Mouse (Mus musculus) testis, adult 2 months (tissue): Measurements from ENCODE around the gene Arhgef40. TPM values are rescaled to one million over a fixed set of nuclear protein-coding genes. Genes with fewer than 3 reads are reported as not detected.

ENCODE experiments used
- H3K27ac ChIP-seq: fragments of 200-500 bp; 2 replicates; pipeline ENCODE4 v1.5.1; 2012; ENCODE audit warnings: low read depth, low read length; ENCODE audit not compliant: control insufficient read depth, insufficient read depth
- H3K27me3 ChIP-seq: fragments of 200-500 bp; 2 replicates; pipeline ENCODE4 v1.6.1; 2012; ENCODE audit warnings: mild to moderate bottlenecking, low read length, moderate library complexity; ENCODE audit not compliant: control insufficient read depth, insufficient read depth
- H3K36me3 ChIP-seq: fragments of 200-500 bp; 2 replicates; pipeline ENCODE4 v1.6.1; 2012; ENCODE audit warnings: mild to moderate bottlenecking, low read length; ENCODE audit not compliant: control insufficient read depth, insufficient read depth
- H3K4me1 ChIP-seq: fragments of 200-500 bp; 2 replicates; pipeline ENCODE4 v1.6.1; 2012; ENCODE audit warnings: low read length; ENCODE audit not compliant: control insufficient read depth, insufficient read depth
- H3K4me3 ChIP-seq: fragments of 200-500 bp; 2 replicates; pipeline ENCODE4 v1.5.1; 2012; ENCODE audit warnings: low read depth, mild to moderate bottlenecking, low read length, moderate library complexity, mixed read lengths; ENCODE audit not compliant: control insufficient read depth
- CTCF ChIP-seq: fragments of 200-500 bp; IDR thresholded peaks from 2 replicates; pipeline ENCODE4 v1.5.1; 2012; ENCODE audit warnings: low read depth, mild to moderate bottlenecking, inconsistent platforms, low read length, moderate library complexity; ENCODE audit not compliant: control insufficient read depth, insufficient read depth, insufficient replicate concordance
- POLR2A ChIP-seq: fragments of 200-500 bp; IDR thresholded peaks from 2 replicates; pipeline ENCODE4 v1.6.1; 2012; ENCODE audit warnings: low read depth, mild to moderate bottlenecking, inconsistent platforms, low read length, moderate library complexity; ENCODE audit not compliant: control insufficient read depth
- polyA plus RNA-seq: library from polyadenylated mRNA; depleted of rRNA; stranded (reverse); fragments of >200 nt; gene quantifications from 2 replicates; pipeline ENCODE4 v1.2.3, GENCODE M21; 2012

Gene Arhgef40
- polyA plus RNA-seq, 1 experiment = 6.6 TPM

- Histone ChIP-seq H3K27ac (no peak overlapping the region), H3K4me3 (no peak overlapping the region), H3K36me3 (no peaks in the 10 kb centered on the region), H3K27me3 (no peaks in the 10 kb centered on the region), H3K4me1 (peaks cover 36% of the 10 kb centered on the region)
- TF ChIP-seq POLR2A (no peak), CTCF (no peak)
Measured at GRCm38 (mm10) chr14:52009841-52010240, 25.3 kb downstream of the Arhgef40 start.

- H3K4me3 ChIP-seq = no peak overlapping the region
- H3K27ac ChIP-seq = no peak overlapping the region
- H3K4me1 ChIP-seq = peaks cover 31% of the 10 kb centered on the region
- no peaks in the 10 kb centered on the region for H3K27me3 ChIP-seq
- no peaks in the 10 kb centered on the region for H3K36me3 ChIP-seq
- no peak for TF ChIP-seq CTCF
- no peak for TF ChIP-seq POLR2A
Measured at GRCm38 (mm10) chr14:52010446-52011111, 26.1 kb downstream of the Arhgef40 start.

DNA sequence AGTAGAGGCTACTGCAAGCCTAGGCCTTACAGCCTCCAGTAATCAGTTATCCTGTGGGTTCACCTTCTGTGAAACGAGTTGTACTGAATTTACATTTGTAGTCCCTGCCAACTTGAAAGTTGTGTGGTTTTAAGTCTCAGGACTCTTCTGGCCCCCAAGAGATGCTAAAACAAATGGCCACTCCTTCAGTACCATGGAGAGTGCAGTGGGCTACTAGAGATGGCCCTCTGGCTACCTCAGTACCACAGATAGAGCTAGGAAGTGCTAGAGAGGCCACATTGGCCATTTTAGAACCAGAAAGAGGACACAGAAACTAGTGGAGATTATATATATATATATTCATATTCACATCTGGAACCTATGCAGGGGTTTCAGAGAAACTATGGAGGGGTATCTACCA is 27.2 kb downstream of the Arhgef40 start:
- Histone ChIP-seq H3K4me1 (peaks cover 24% of the 10 kb centered on the region), H3K36me3 (no peaks in the 10 kb centered on the region), H3K27me3 (no peaks in the 10 kb centered on the region), H3K4me3 (no peak overlapping the region), H3K27ac (no peak overlapping the region)
- TF ChIP-seq CTCF (no peak), POLR2A (no peak)

GRCm38 (mm10) chr14:52012085-52012484 is 27.6 kb downstream of the Arhgef40 start:
- Histone ChIP-seq H3K27ac (no peak overlapping the region), H3K4me1 (peaks cover 24% of the 10 kb centered on the region), H3K36me3 (no peaks in the 10 kb centered on the region), H3K4me3 (no peak overlapping the region), H3K27me3 (no peaks in the 10 kb centered on the region)
- TF ChIP-seq CTCF (no peak), POLR2A (no peak)

- Histone ChIP-seq H3K36me3 (no peaks in the 10 kb centered on the region), H3K4me3 (no peak overlapping the region), H3K4me1 (peaks cover 22% of the 10 kb centered on the region), H3K27me3 (no peaks in the 10 kb centered on the region), H3K27ac (no peak overlapping the region)
- no peak for TF ChIP-seq CTCF
Measured at GRCm38 (mm10) chr14:52012553-52012952, 28.0 kb downstream of the Arhgef40 start.

DNA sequence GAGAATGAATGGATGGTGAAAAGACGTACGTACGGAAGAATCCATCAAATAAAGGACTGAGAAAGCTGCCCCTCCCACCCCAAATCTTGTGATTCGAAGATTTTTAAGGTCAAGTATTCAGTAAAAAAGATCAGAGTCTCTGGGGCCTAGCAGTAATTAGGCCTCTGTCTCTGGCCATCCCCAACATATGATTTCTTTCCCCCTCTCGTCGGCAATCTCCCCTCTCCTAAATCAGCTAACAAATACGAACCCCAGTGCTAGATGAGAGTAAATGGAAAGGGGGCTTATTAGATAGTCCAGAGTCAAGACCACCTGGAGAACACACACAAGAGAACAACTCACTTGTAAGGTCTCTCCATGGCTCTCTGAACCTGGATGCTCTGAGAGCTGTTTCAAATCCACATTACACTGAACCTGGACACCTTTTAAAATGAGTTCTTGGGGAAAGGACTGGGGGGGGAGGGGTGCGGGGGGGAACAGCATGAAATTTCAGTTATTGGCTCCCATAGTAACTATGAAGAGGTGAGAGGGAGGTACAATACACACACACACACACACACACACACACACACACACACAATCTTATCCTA is 28.6 kb downstream of the Arhgef40 start:
- no peak overlapping the region; the same call in 1 of the 2 replicates for H3K4me3 ChIP-seq
- no peaks in the 10 kb centered on the region for H3K27me3 ChIP-seq
- H3K4me1 ChIP-seq = peaks cover 20% of the 10 kb centered on the region
- H3K36me3 ChIP-seq = no peaks in the 10 kb centered on the region
- TF ChIP-seq CTCF (no peak), POLR2A (no peak)
- no peak overlapping the region for H3K27ac ChIP-seq

- Histone ChIP-seq H3K4me3 (peak overlapping the region; percentile 55), H3K27ac (peak overlapping the region; percentile 29; the same call in 1 of the 2 replicates), H3K36me3 (no peaks in the 10 kb centered on the region), H3K4me1 (peaks cover 13% of the 10 kb centered on the region), H3K27me3 (no peaks in the 10 kb centered on the region)
- TF ChIP-seq POLR2A (no peak), CTCF (no peak)
Measured at GRCm38 (mm10) chr14:52013771-52014219, 29.3 kb downstream of the Arhgef40 start.
